Mouse (Mus musculus) liver, adult 2 months (tissue): ENCODE measurements at regions not wholly inside any gene's neighbourhood (a gene's known extent, or its start where the extent isn't known, plus 50 kb on each side); places are given as distances from the start of the nearest gene placed in this dataset.

ENCODE experiments used
- DNase-seq: peaks from one replicate; pipeline ENCODE4 v3.0.0-alpha.2; 2011; ENCODE audit warnings: low read depth, low spot score; ENCODE audit errors: extremely low read depth
- H3K27ac ChIP-seq: fragments of 200-500 bp; replicated peaks from 2 replicates; pipeline ENCODE4 v1.5.1; 2012; ENCODE audit warnings: low read depth, mild to moderate bottlenecking, control low read depth, inconsistent platforms, low read length; ENCODE audit not compliant: insufficient read depth
- H3K27me3 ChIP-seq: fragments of 200-500 bp; 2 replicates; pipeline ENCODE4 v1.6.1; 2012; ENCODE audit warnings: mild to moderate bottlenecking, moderate library complexity, low read length, inconsistent platforms; ENCODE audit not compliant: control insufficient read depth, insufficient read depth
- H3K36me3 ChIP-seq: fragments of 200-500 bp; 2 replicates; pipeline ENCODE4 v1.6.1; 2012; ENCODE audit warnings: low read length, inconsistent platforms; ENCODE audit not compliant: control insufficient read depth, insufficient read depth
- H3K4me1 ChIP-seq: fragments of 200-500 bp; 2 replicates; pipeline ENCODE4 v1.6.1; 2011; ENCODE audit warnings: low read length; ENCODE audit not compliant: control insufficient read depth, insufficient read depth
- H3K4me3 ChIP-seq: fragments of 200-500 bp; 2 replicates; pipeline ENCODE4 v1.5.1; 2011; ENCODE audit warnings: low read depth, mild to moderate bottlenecking, control low read depth, low read length, moderate library complexity; ENCODE audit not compliant: insufficient read depth
- H3K79me2 ChIP-seq: fragments of 200-500 bp; 2 replicates; pipeline ENCODE4 v1.6.1; 2012; ENCODE audit warnings: inconsistent platforms, mild to moderate bottlenecking, low read length, moderate library complexity; ENCODE audit not compliant: control insufficient read depth, insufficient read depth
- H3K9ac ChIP-seq: fragments of 200-500 bp; 2 replicates; pipeline ENCODE4 v1.6.1; 2012; ENCODE audit warnings: low read depth, mild to moderate bottlenecking, control low read depth, inconsistent platforms, low read length
- CTCF ChIP-seq: fragments of 200-500 bp; IDR thresholded peaks from 2 replicates; pipeline ENCODE4 v1.5.1; 2011; ENCODE audit warnings: low read depth, low read length, control low read depth
- POLR2A ChIP-seq: fragments of 200-500 bp; IDR thresholded peaks from 2 replicates; pipeline ENCODE4 v1.6.1; 2011; ENCODE audit warnings: low read length, control low read depth; ENCODE audit not compliant: insufficient read depth; ENCODE audit errors: extremely low read depth
- WGBS: fragments of 180-500 bp; shearing (Covaris S2); methylation state at CpG from one replicate; pipeline ENCODE4 v1.1.7; 2018; 5-methylcytosine and 5-hydroxymethylcytosine counted together

DNA sequence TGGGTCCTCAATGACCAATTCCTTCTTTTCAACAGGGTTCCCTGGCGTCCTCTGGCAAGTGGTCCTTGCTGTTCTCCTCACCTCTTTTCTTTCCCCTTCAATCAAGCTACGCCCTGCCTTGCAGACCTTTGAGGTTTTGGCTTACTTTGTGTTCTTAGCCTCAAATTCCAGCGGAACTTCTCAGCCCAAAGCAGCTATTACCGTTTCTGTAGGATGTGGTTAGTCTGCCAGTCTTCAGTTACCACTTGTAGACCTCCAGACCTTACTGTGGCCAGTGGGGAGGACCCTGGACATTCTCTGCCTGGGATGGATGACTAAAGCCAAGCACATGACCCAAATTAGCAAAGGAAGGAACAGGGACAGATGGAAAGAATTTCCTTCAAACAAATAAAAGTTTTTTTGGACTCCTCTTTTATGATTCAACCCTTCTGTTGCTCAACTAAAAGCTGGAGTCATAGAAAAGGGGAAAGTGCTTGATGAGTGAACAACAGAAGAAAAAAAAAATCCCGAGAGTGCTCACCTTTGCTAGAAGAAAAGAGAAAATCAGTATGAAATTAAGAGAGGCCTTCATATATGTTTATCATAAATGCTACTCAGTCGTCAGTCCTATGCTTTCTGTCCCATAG lies 211.5 kb downstream of the Hao1 start:
- Histone ChIP-seq H3K4me1 (no peaks in the 10 kb centered on the region), H3K9ac (no peak overlapping the region), H3K27ac (no peak overlapping the region), H3K27me3 (peaks cover 3% of the 10 kb centered on the region; the same call in 1 of the 2 replicates), H3K79me2 (no peaks in the 10 kb centered on the region), H3K36me3 (no peaks in the 10 kb centered on the region), H3K4me3 (no peak overlapping the region)
- TF ChIP-seq CTCF = no peak
- TF ChIP-seq POLR2A = no peak
- no peak for DNase-seq
- 48% methylated on average over 6 of the region's 6 CpGs for WGBS

DNA sequence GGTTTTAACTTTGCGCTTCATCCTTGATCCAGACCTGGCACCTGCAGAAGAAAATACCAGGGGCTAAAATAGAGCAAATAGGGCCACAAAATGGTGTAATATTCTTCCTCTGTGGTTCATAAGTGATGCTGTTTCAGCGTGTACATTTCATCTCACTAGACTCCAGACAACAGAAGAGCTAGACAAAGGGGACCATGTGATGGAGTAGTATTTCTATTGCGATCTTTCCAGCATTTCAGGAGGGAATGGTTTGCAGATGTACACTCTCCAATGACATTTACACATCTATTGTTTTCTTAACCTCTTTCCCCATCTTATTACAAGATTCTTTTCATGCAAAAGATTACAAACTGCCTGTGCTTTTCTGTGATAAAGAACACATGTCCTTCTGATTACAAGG lies 246.1 kb downstream of the Hao1 start:
- 80% methylated on average over 3 of the region's 3 CpGs for WGBS
- no peak for DNase-seq
- no peaks in the 10 kb centered on the region for H3K27me3 ChIP-seq

DNA sequence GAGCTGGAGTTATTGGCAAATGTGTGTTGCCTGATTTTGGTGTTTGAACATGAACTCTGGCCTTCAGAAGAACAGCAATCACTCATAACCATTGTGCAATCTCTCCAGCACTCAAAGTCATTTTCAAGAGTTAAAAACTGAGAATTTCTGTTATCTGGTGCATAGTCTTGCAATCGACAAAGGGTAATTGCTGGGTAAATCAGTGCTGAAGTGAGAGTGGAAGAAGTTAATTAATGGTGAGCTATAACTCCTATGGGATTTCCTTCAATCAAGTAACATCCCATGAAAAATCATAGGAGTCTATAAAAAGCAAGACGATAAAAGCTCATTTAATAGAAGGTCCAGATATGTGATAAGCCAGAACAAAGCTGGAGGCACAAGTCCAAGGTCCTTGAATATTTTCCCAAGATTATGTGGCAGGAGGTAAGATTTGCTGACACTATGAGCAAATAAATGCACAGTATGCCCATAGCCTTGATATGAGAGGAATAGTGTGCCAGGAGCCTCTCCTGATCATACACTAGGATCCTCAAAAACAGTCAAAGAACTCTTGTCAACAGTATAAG lies 264.0 kb downstream of the Hao1 start:
- Histone ChIP-seq H3K9ac (no peak overlapping the region), H3K27ac (no peak overlapping the region), H3K27me3 (no peaks in the 10 kb centered on the region), H3K4me3 (no peak overlapping the region), H3K36me3 (no peaks in the 10 kb centered on the region), H3K79me2 (no peaks in the 10 kb centered on the region), H3K4me1 (no peaks in the 10 kb centered on the region)
- DNase-seq = peak; percentile 6
- TF ChIP-seq POLR2A = no peak
- TF ChIP-seq CTCF = no peak
- 75% methylated on average over 2 of the region's 2 CpGs for WGBS

More for the DNA sequence above, 246.1 kb downstream of the Hao1 start:
- TF ChIP-seq POLR2A (no peak), CTCF (no peak)
- H3K4me3 ChIP-seq = no peak overlapping the region
- no peaks in the 10 kb centered on the region for H3K4me1 ChIP-seq
- no peak overlapping the region for H3K27ac ChIP-seq
- H3K79me2 ChIP-seq = no peaks in the 10 kb centered on the region
- no peak overlapping the region for H3K9ac ChIP-seq
- no peaks in the 10 kb centered on the region for H3K36me3 ChIP-seq

DNA sequence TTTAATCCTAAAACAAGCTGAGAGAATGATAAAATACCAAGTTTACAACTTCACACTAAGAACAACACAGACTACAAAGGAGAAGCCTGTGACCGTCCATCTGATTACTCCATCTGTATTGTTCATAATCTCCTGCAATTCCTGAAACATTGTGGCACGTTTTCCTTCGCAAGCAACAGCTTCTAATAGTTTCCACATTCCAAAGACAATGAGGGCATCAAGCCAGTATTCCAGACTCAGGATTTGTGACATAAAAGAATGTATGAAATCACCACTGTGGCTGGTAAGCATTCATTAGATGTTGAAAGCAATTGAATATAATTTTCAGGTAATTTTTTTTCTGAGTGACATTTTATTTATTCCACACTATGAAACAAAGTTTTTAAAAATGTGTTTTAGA lies 278.3 kb downstream of the Hao1 start:
- Histone ChIP-seq H3K27ac (no peak overlapping the region), H3K36me3 (no peaks in the 10 kb centered on the region), H3K27me3 (no peaks in the 10 kb centered on the region), H3K9ac (no peak overlapping the region), H3K4me1 (no peaks in the 10 kb centered on the region), H3K79me2 (no peaks in the 10 kb centered on the region), H3K4me3 (no peak overlapping the region)
- no peak for DNase-seq
- TF ChIP-seq POLR2A = no peak
- TF ChIP-seq CTCF = no peak
- 43% methylated on average over 3 of the region's 3 CpGs for WGBS

DNA sequence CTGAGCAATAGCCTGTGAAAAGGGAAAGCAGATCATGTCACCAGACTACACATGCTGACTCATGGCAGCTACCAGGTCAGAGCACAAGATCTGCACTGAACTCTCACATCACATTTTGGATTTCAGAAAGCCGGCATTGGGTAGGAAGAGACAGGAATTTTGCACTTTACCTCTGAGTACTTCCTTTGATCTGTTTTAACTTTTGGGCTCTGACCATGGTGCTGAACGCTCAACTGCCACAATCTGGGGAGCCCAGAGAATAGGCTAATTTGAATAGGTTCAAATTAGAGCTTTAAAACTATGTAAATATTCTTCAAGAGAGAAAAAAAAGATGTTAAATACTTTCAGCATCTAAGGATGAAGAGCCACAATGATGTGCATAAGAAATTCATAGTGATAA lies 285.7 kb downstream of the Hao1 start:
- H3K4me1 ChIP-seq = no peaks in the 10 kb centered on the region
- H3K79me2 ChIP-seq = no peaks in the 10 kb centered on the region
- no peak overlapping the region for H3K27ac ChIP-seq
- 26% methylated on average over 2 of the region's 2 CpGs for whole genome bisulfite sequencing
- no peaks in the 10 kb centered on the region for H3K27me3 ChIP-seq
- H3K36me3 ChIP-seq = no peaks in the 10 kb centered on the region
- H3K4me3 ChIP-seq = no peak overlapping the region
- TF ChIP-seq POLR2A (no peak), CTCF (no peak)
- no peak for DNase-seq
- H3K9ac ChIP-seq = no peak overlapping the region
